Mouse (Mus musculus): ENCODE measurements at regions not wholly inside any gene's neighbourhood (a gene's known extent, or its start where the extent isn't known, plus 50 kb on each side); places are given as distances from the start of the nearest gene placed in this dataset.

DNA sequence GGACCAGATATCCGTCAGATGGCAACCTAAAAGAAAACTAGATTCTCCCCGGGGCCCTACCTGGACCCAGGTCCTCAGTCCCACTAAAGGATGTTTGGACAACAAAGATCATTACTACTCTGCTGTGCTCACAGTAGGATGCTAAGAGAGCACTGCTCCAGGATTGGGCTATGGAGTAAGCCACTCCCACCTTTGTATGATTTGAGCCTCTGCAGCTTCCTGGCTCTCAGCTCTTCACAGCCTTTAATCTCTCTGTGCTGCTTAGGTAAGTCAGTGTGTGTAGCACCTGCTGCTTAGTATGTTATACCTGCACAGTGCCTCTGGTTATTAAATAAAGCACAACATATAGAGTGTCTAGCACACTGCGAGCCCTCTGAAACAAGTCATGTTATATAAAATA is 82.6 kb upstream of the 1110032F04Rik start:
- ATAC-seq (ENCODE audit: low FRiP score, low read depth): no peak
- 0 out of 2 replicates have a peak, but pooled peaks cover 2% of the 10 kb centered on the region for H3K4me1 ChIP-seq (ENCODE audit: control insufficient read depth, insufficient read depth, low read length)
- DNase-seq (ENCODE audit: low spot score): no peak
- no peaks in the 10 kb centered on the region for H3K36me3 ChIP-seq (ENCODE audit: control insufficient read depth, insufficient read depth, low read length)
- no peak overlapping the region for H3K4me2 ChIP-seq (replicated peaks; ENCODE audit: low read depth, low read length, severe bottlenecking)
- 73% methylated on average over 3 of the region's 3 CpGs for WGBS
- H3K9ac ChIP-seq (ENCODE audit: low read depth, low read length, severe bottlenecking): no peak overlapping the region
- H3K27ac ChIP-seq (replicated peaks; ENCODE audit: low read depth, low read length): no peak overlapping the region
- H3K4me3 ChIP-seq (replicated peaks; ENCODE audit: low read length): no peak overlapping the region
- H3K9me3 ChIP-seq (ENCODE audit: control insufficient read depth, low read length): no peaks in the 10 kb centered on the region
- TF ChIP-seq POLR2A (IDR thresholded peaks at IDR 0.05; ENCODE audit: borderline replicate concordance, extremely low read depth, insufficient read depth, insufficient read length): no peak
- H3K27me3 ChIP-seq (ENCODE audit: control insufficient read depth, insufficient read depth, low read length): no peaks in the 10 kb centered on the region

DNA sequence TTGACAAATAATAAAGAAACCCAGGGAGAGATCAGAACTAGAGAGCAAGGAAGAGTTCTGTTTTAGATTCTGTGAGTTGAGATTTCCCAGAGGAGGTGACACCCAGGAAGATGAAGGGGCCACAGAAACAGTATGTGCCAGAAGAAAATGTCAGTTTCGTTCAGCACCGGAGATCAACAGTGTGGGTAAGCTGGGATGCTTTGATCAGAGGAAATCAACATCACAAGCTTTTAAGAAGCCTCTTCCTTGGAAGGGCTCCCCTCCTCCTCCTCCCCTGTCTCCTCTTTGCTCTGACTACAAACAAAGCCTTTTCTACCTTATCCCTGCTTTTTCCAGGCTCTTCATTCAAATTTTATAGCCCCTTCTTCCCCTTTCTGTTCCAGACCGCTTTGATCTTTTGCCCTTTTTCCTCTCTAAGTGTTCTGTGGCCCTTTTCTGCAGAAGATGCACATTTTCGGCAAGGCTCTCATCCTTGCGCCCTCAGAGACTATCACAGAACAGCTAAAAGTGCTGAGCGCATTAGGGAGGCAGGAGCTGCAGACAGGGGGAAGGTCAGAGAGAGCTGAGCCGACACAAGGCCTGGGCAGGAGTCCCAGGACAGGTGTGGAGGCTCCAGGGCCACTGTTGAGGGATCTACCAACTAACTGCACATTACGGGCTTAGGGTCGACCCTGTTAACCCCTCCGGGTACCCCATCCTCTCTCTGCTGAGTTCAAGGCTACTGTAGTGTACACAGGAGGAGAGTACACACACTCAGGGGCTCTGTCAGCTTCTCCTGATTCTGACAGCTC is 81.8 kb upstream of the 1110032F04Rik start:
- Histone ChIP-seq H3K27me3 (ENCODE audit: control insufficient read depth, insufficient read depth, low read length) (no peaks in the 10 kb centered on the region), H3K36me3 (ENCODE audit: control insufficient read depth, insufficient read depth, low read length) (no peaks in the 10 kb centered on the region), H3K4me3 (replicated peaks; ENCODE audit: low read length) (no peak overlapping the region), H3K9me3 (ENCODE audit: control insufficient read depth, low read length) (no peaks in the 10 kb centered on the region), H3K27ac (replicated peaks; ENCODE audit: low read depth, low read length) (no peak overlapping the region), H3K4me2 (replicated peaks; ENCODE audit: low read depth, low read length, severe bottlenecking) (no peak overlapping the region), H3K4me1 (ENCODE audit: control insufficient read depth, insufficient read depth, low read length) (0 out of 2 replicates have a peak, but pooled peaks cover 2% of the 10 kb centered on the region), H3K9ac (ENCODE audit: low read depth, low read length, severe bottlenecking) (no peak overlapping the region)
- no peak for ATAC-seq (ENCODE audit: low FRiP score, low read depth)
- no peak for TF ChIP-seq POLR2A (IDR thresholded peaks at IDR 0.05; ENCODE audit: borderline replicate concordance, extremely low read depth, insufficient read depth, insufficient read length)
- DNase-seq (ENCODE audit: low spot score): no peak
- 30% methylated on average over 10 of the region's 10 CpGs for WGBS

DNA sequence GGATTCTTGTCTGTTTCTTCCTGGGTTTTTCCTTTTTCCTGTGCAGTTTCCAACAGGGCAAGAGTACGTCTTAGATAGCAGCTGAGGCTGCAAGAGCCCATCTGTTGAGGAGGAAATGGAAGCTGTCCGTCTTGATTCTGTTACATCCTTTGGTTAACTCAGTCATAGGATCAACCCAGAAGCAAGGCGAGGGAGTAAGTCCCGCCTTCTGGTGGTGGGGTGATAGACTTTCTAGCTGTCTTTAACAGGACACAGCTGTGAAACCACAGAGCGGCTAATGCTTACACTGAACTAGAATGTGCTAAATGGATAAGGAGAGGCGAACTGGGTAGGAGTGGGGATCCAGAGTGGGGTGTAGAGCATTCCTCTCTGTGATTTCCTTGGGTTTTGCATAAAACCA is 79.9 kb upstream of the 1110032F04Rik start:
- no peak overlapping the region for H3K4me3 ChIP-seq (replicated peaks; ENCODE audit: low read length)
- no peaks in the 10 kb centered on the region for H3K9me3 ChIP-seq (ENCODE audit: control insufficient read depth, low read length)
- no peak for TF ChIP-seq POLR2A (IDR thresholded peaks at IDR 0.05; ENCODE audit: borderline replicate concordance, extremely low read depth, insufficient read depth, insufficient read length)
- no peaks in the 10 kb centered on the region for H3K36me3 ChIP-seq (ENCODE audit: control insufficient read depth, insufficient read depth, low read length)
- no peak overlapping the region for H3K4me2 ChIP-seq (replicated peaks; ENCODE audit: low read depth, low read length, severe bottlenecking)
- H3K4me1 ChIP-seq (ENCODE audit: control insufficient read depth, insufficient read depth, low read length): no peaks in the 10 kb centered on the region
- DNase-seq (ENCODE audit: low spot score): no peak
- ATAC-seq (ENCODE audit: low FRiP score, low read depth): no peak
- no peaks in the 10 kb centered on the region for H3K27me3 ChIP-seq (ENCODE audit: control insufficient read depth, insufficient read depth, low read length)
- H3K27ac ChIP-seq (replicated peaks; ENCODE audit: low read depth, low read length): no peak overlapping the region
- WGBS: 79% methylated on average over 6 of the region's 6 CpGs
- no peak overlapping the region for H3K9ac ChIP-seq (ENCODE audit: low read depth, low read length, severe bottlenecking)

DNA sequence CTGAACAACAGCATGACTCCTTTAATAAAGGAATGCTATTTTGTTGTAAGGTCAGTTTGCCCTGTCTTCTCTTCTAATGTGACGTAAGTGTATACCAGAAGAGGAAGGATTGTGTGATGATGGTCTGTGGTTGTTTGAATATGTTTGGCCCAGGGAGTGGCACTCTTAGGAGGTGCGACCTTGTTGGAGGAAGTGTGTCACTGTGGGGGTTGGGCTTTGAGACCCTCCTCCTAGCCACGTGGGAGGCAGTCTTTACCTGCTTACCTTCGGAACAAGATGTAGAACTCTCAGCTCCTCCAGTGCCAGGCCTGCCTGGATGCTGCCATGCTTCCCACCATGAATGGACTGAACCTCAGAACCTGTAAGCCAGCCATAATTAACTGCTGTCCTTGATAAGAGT is 78.9 kb upstream of the 1110032F04Rik start:
- ATAC-seq (ENCODE audit: low FRiP score, low read depth): no peak
- no peaks in the 10 kb centered on the region for H3K4me1 ChIP-seq (ENCODE audit: control insufficient read depth, insufficient read depth, low read length)
- no peak for TF ChIP-seq POLR2A (IDR thresholded peaks at IDR 0.05; ENCODE audit: borderline replicate concordance, extremely low read depth, insufficient read depth, insufficient read length)

DNA sequence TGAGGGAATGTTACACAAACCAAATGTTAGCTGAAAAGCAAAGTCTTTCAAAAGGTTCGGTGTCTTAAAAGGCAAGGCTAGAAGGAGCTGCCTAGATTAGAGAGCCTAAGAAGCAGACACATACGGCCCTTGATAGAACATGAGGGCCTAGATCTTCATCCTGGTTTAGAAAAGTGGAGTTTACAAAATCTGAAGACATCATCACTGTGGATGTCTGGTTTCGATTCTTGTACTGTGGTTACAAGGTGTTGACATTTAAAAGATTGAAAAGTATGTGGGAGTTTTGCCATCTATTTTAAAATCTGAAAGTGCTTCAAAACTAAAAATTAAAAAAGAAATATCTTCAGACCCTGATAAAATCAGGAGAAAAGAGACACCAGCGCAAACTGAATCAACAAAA is 76.5 kb upstream of the 1110032F04Rik start:
- H3K9me3 ChIP-seq (ENCODE audit: control insufficient read depth, low read length): no peaks in the 10 kb centered on the region
- H3K4me3 ChIP-seq (replicated peaks; ENCODE audit: low read length): no peak overlapping the region
- no peak for TF ChIP-seq POLR2A (IDR thresholded peaks at IDR 0.05; ENCODE audit: borderline replicate concordance, extremely low read depth, insufficient read depth, insufficient read length)
- DNase-seq (ENCODE audit: low spot score) (no peak), ATAC-seq (ENCODE audit: low FRiP score, low read depth) (no peak)
- 89% methylated on average over 4 of the region's 4 CpGs for WGBS
- H3K27ac ChIP-seq (replicated peaks; ENCODE audit: low read depth, low read length): no peak overlapping the region
- no peaks in the 10 kb centered on the region for H3K4me1 ChIP-seq (ENCODE audit: control insufficient read depth, insufficient read depth, low read length)
- H3K9ac ChIP-seq (ENCODE audit: low read depth, low read length, severe bottlenecking): no peak overlapping the region
- no peaks in the 10 kb centered on the region for H3K36me3 ChIP-seq (ENCODE audit: control insufficient read depth, insufficient read depth, low read length)
- H3K4me2 ChIP-seq (replicated peaks; ENCODE audit: low read depth, low read length, severe bottlenecking): no peak overlapping the region
- no peaks in the 10 kb centered on the region for H3K27me3 ChIP-seq (ENCODE audit: control insufficient read depth, insufficient read depth, low read length)

More for the DNA sequence above, 78.9 kb upstream of the 1110032F04Rik start:
- no peak overlapping the region for H3K27ac ChIP-seq (replicated peaks; ENCODE audit: low read depth, low read length)
- no peak overlapping the region for H3K4me2 ChIP-seq (replicated peaks; ENCODE audit: low read depth, low read length, severe bottlenecking)
- no peaks in the 10 kb centered on the region for H3K36me3 ChIP-seq (ENCODE audit: control insufficient read depth, insufficient read depth, low read length)
- H3K9ac ChIP-seq (ENCODE audit: low read depth, low read length, severe bottlenecking): no peak overlapping the region
- no peak for DNase-seq (ENCODE audit: low spot score)
- no peak overlapping the region for H3K4me3 ChIP-seq (replicated peaks; ENCODE audit: low read length)
- WGBS: 90% methylated on average over 4 of the region's 4 CpGs
- no peaks in the 10 kb centered on the region for H3K27me3 ChIP-seq (ENCODE audit: control insufficient read depth, insufficient read depth, low read length)
- H3K9me3 ChIP-seq (ENCODE audit: control insufficient read depth, low read length): no peaks in the 10 kb centered on the region

Data from limb, embryonic 14.5 days (tissue).